Mouse (Mus musculus): Measurements from ENCODE around the gene Nipal3. TPM values are rescaled to one million over a fixed set of nuclear protein-coding genes. Genes with fewer than 3 reads are reported as not detected.

Gene Nipal3
- polyA plus RNA-seq, 1 experiment: 27.1 TPM

- TF ChIP-seq POLR2A (IDR thresholded peaks at IDR 0.05; ENCODE audit: borderline replicate concordance, extremely low read depth, insufficient read depth, insufficient read length, poor library complexity, severe bottlenecking) (no peak), CTCF (IDR thresholded peaks at IDR 0.05; ENCODE audit: borderline replicate concordance, extremely low read depth, insufficient read depth, insufficient read length) (no peak)
- DNase-seq (ENCODE audit: low read depth): no peak
Observed at GRCm38 (mm10) chr4:135525057-135525456, 30.2 kb upstream of the Nipal3 start.

GRCm38 (mm10) chr4:135523939-135524338 lies 29.1 kb upstream of the Nipal3 start:
- TF ChIP-seq POLR2A (IDR thresholded peaks at IDR 0.05; ENCODE audit: borderline replicate concordance, extremely low read depth, insufficient read depth, insufficient read length, poor library complexity, severe bottlenecking): no peak
- TF ChIP-seq CTCF (IDR thresholded peaks at IDR 0.05; ENCODE audit: borderline replicate concordance, extremely low read depth, insufficient read depth, insufficient read length): no peak

GRCm38 (mm10) chr4:135520421-135520820 lies 25.6 kb upstream of the Nipal3 start:
- DNase-seq (ENCODE audit: low read depth): no peak
- no peak for TF ChIP-seq CTCF (IDR thresholded peaks at IDR 0.05; ENCODE audit: borderline replicate concordance, extremely low read depth, insufficient read depth, insufficient read length)
- TF ChIP-seq POLR2A (IDR thresholded peaks at IDR 0.05; ENCODE audit: borderline replicate concordance, extremely low read depth, insufficient read depth, insufficient read length, poor library complexity, severe bottlenecking): no peak

More at GRCm38 (mm10) chr4:135523939-135524338, 29.1 kb upstream of the Nipal3 start:
- peak; percentile 84 for DNase-seq (ENCODE audit: low read depth)

GRCm38 (mm10) chr4:135518135-135518534 lies 23.3 kb upstream of the Nipal3 start:
- TF ChIP-seq CTCF (IDR thresholded peaks at IDR 0.05; ENCODE audit: borderline replicate concordance, extremely low read depth, insufficient read depth, insufficient read length) (no peak), POLR2A (IDR thresholded peaks at IDR 0.05; ENCODE audit: borderline replicate concordance, extremely low read depth, insufficient read depth, insufficient read length, poor library complexity, severe bottlenecking) (no peak)
- DNase-seq (ENCODE audit: low read depth): no peak

GRCm38 (mm10) chr4:135516351-135517316 lies 21.8 kb upstream of the Nipal3 start:
- TF ChIP-seq CTCF (IDR thresholded peaks at IDR 0.05; ENCODE audit: borderline replicate concordance, extremely low read depth, insufficient read depth, insufficient read length): peak; percentile 77
- no peak for TF ChIP-seq POLR2A (IDR thresholded peaks at IDR 0.05; ENCODE audit: borderline replicate concordance, extremely low read depth, insufficient read depth, insufficient read length, poor library complexity, severe bottlenecking)
- peak; percentile 41 for DNase-seq (ENCODE audit: low read depth)

- TF ChIP-seq CTCF (IDR thresholded peaks at IDR 0.05; ENCODE audit: borderline replicate concordance, extremely low read depth, insufficient read depth, insufficient read length) (no peak), POLR2A (IDR thresholded peaks at IDR 0.05; ENCODE audit: borderline replicate concordance, extremely low read depth, insufficient read depth, insufficient read length, poor library complexity, severe bottlenecking) (no peak)
- no peak for DNase-seq (ENCODE audit: low read depth)
Observed at GRCm38 (mm10) chr4:135514925-135515324, 20.1 kb upstream of the Nipal3 start.

GRCm38 (mm10) chr4:135513865-135514264 lies 19.0 kb upstream of the Nipal3 start:
- no peak for DNase-seq (ENCODE audit: low read depth)
- TF ChIP-seq CTCF (IDR thresholded peaks at IDR 0.05; ENCODE audit: borderline replicate concordance, extremely low read depth, insufficient read depth, insufficient read length): no peak
- TF ChIP-seq POLR2A (IDR thresholded peaks at IDR 0.05; ENCODE audit: borderline replicate concordance, extremely low read depth, insufficient read depth, insufficient read length, poor library complexity, severe bottlenecking): no peak

GRCm38 (mm10) chr4:135509515-135509914 lies 14.7 kb upstream of the Nipal3 start:
- no peak for TF ChIP-seq CTCF (IDR thresholded peaks at IDR 0.05; ENCODE audit: borderline replicate concordance, extremely low read depth, insufficient read depth, insufficient read length)
- no peak for TF ChIP-seq POLR2A (IDR thresholded peaks at IDR 0.05; ENCODE audit: borderline replicate concordance, extremely low read depth, insufficient read depth, insufficient read length, poor library complexity, severe bottlenecking)

GRCm38 (mm10) chr4:135508419-135509039 lies 13.7 kb upstream of the Nipal3 start:
- DNase-seq (ENCODE audit: low read depth): peak; percentile 93
- TF ChIP-seq CTCF (IDR thresholded peaks at IDR 0.05; ENCODE audit: borderline replicate concordance, extremely low read depth, insufficient read depth, insufficient read length) (peak; percentile 87; the same call in 1 of the 2 replicates), POLR2A (IDR thresholded peaks at IDR 0.05; ENCODE audit: borderline replicate concordance, extremely low read depth, insufficient read depth, insufficient read length, poor library complexity, severe bottlenecking) (no peak)

More at GRCm38 (mm10) chr4:135509515-135509914, 14.7 kb upstream of the Nipal3 start:
- no peak for DNase-seq (ENCODE audit: low read depth)

GRCm38 (mm10) chr4:135507547-135508350 lies 12.9 kb upstream of the Nipal3 start:
- TF ChIP-seq CTCF (IDR thresholded peaks at IDR 0.05; ENCODE audit: borderline replicate concordance, extremely low read depth, insufficient read depth, insufficient read length) (peak; percentile 67), POLR2A (IDR thresholded peaks at IDR 0.05; ENCODE audit: borderline replicate concordance, extremely low read depth, insufficient read depth, insufficient read length, poor library complexity, severe bottlenecking) (no peak)
- peak; percentile 81 for DNase-seq (ENCODE audit: low read depth)
